Mouse (Mus musculus): ENCODE results near the gene Tbkbp1. TPM values are rescaled to one million over a fixed set of nuclear protein-coding genes. Genes with fewer than 3 reads are reported as not detected.

The Tbkbp1 gene
- 0.22 TPM for polyA plus RNA-seq (2012; fragmentation: generic; extraction: Trizol)

GRCm38 (mm10) chr11:97151343-97151801, at the start of gene Tbkbp1:
TSS of gene Tbkbp1 (minus strand) at chr11:97151495.
- H3K36me3 ChIP-seq (ENCODE audit: control insufficient read depth, insufficient read depth), result no peaks in the 10 kb centered on the region
- peak within 1 kb of the TSS; percentile 6 for H3ac ChIP-seq (ENCODE audit: control insufficient read depth, insufficient read length)
- peak within 1 kb of the TSS; percentile 64 for H3K4me2 ChIP-seq (ENCODE audit: low read depth)
- TF ChIP-seq MAX (IDR thresholded peaks at IDR 0.05; ENCODE audit: low read depth) (no peak), E2F4 (IDR thresholded peaks at IDR 0.05; ENCODE audit: insufficient read depth) (no peak), POLR2A (IDR thresholded peaks at IDR 0.05; ENCODE audit: insufficient read length, low read depth) (no peak), REST (IDR thresholded peaks at IDR 0.05; ENCODE audit: insufficient read depth, insufficient read length) (no peak), CEBPB (IDR thresholded peaks at IDR 0.05; ENCODE audit: insufficient read depth, poor library complexity, severe bottlenecking) (no peak), TCF12 (IDR thresholded peaks at IDR 0.05; ENCODE audit: insufficient read depth, poor library complexity, severe bottlenecking) (no peak), MYOD1 (IDR thresholded peaks at IDR 0.05; ENCODE audit: control insufficient read depth in 1 of 3, insufficient read length in 2 of 3, low read depth in 2 of 3) (no peak), SRF (IDR thresholded peaks at IDR 0.05; ENCODE audit: control insufficient read depth, insufficient read length, low read depth) (no peak), TCF3 (IDR thresholded peaks at IDR 0.05; ENCODE audit: insufficient read length, low read depth) (no peak), USF1 (IDR thresholded peaks at IDR 0.05; ENCODE audit: low read depth) (no peak), POLR2AphosphoS2 (IDR thresholded peaks at IDR 0.05; ENCODE audit: insufficient read length, low read depth) (no peak), MYOG (IDR thresholded peaks at IDR 0.05; ENCODE audit: control insufficient read depth in 1 of 3, insufficient read depth in 1 of 3, insufficient read length in 2 of 3, low read depth in 2 of 3) (no peak)
- no peak within 1 kb of the TSS for H3K4me3 ChIP-seq
- H3K79me2 ChIP-seq (ENCODE audit: control insufficient read depth, insufficient read depth), result no peaks in the 10 kb centered on the region
- H3K27me3 ChIP-seq (ENCODE audit: control insufficient read depth, insufficient read depth, insufficient read length), result peaks cover 35% of the 10 kb centered on the region

- Histone ChIP-seq H3K79me2 (ENCODE audit: control insufficient read depth, insufficient read depth) (no peaks in the 10 kb centered on the region), H3K4me3 (no peak overlapping the region), H3K27me3 (ENCODE audit: control insufficient read depth, insufficient read depth, insufficient read length) (no peaks in the 10 kb centered on the region), H3K36me3 (ENCODE audit: control insufficient read depth, insufficient read depth) (no peaks in the 10 kb centered on the region), H3ac (ENCODE audit: control insufficient read depth, insufficient read length) (no peak overlapping the region), H3K4me2 (ENCODE audit: low read depth) (no peak overlapping the region)
- TF ChIP-seq MYOD1 (IDR thresholded peaks at IDR 0.05; ENCODE audit: control insufficient read depth in 1 of 3, insufficient read length in 2 of 3, low read depth in 2 of 3), result no peak
Measured at GRCm38 (mm10) chr11:97199519-97199918, 48.2 kb upstream of the Tbkbp1 start.

GRCm38 (mm10) chr11:97198601-97199000, 47.3 kb upstream of the Tbkbp1 start:
- Histone ChIP-seq H3K27me3 (ENCODE audit: control insufficient read depth, insufficient read depth, insufficient read length) (no peaks in the 10 kb centered on the region), H3K79me2 (ENCODE audit: control insufficient read depth, insufficient read depth) (no peaks in the 10 kb centered on the region)

GRCm38 (mm10) chr11:97197021-97197420, 45.7 kb upstream of the Tbkbp1 start:
- no peaks in the 10 kb centered on the region for H3K79me2 ChIP-seq (ENCODE audit: control insufficient read depth, insufficient read depth)
- H3K36me3 ChIP-seq (ENCODE audit: control insufficient read depth, insufficient read depth), result no peaks in the 10 kb centered on the region
- no peak overlapping the region for H3ac ChIP-seq (ENCODE audit: control insufficient read depth, insufficient read length)
- H3K27me3 ChIP-seq (ENCODE audit: control insufficient read depth, insufficient read depth, insufficient read length), result no peaks in the 10 kb centered on the region
- no peak overlapping the region for H3K4me2 ChIP-seq (ENCODE audit: low read depth)
- no peak overlapping the region for H3K4me3 ChIP-seq
- no peak for TF ChIP-seq POLR2A (IDR thresholded peaks at IDR 0.05; ENCODE audit: insufficient read length, low read depth)
- no peak for TF ChIP-seq MYOD1 (IDR thresholded peaks at IDR 0.05; ENCODE audit: control insufficient read depth in 1 of 3, insufficient read length in 2 of 3, low read depth in 2 of 3)
- no peak for TF ChIP-seq MYOG (IDR thresholded peaks at IDR 0.05; ENCODE audit: control insufficient read depth in 1 of 3, insufficient read depth in 1 of 3, insufficient read length in 2 of 3, low read depth in 2 of 3)
- no peak for TF ChIP-seq MAX (IDR thresholded peaks at IDR 0.05; ENCODE audit: low read depth)
- no peak for TF ChIP-seq CEBPB (IDR thresholded peaks at IDR 0.05; ENCODE audit: insufficient read depth, poor library complexity, severe bottlenecking)
- TF ChIP-seq USF1 (IDR thresholded peaks at IDR 0.05; ENCODE audit: low read depth), result no peak
- TF ChIP-seq REST (IDR thresholded peaks at IDR 0.05; ENCODE audit: insufficient read depth, insufficient read length), result no peak
- no peak for TF ChIP-seq TCF12 (IDR thresholded peaks at IDR 0.05; ENCODE audit: insufficient read depth, poor library complexity, severe bottlenecking)
- no peak for TF ChIP-seq SRF (IDR thresholded peaks at IDR 0.05; ENCODE audit: control insufficient read depth, insufficient read length, low read depth)
- TF ChIP-seq E2F4 (IDR thresholded peaks at IDR 0.05; ENCODE audit: insufficient read depth), result no peak
- no peak for TF ChIP-seq POLR2AphosphoS2 (IDR thresholded peaks at IDR 0.05; ENCODE audit: insufficient read length, low read depth)
- TF ChIP-seq TCF3 (IDR thresholded peaks at IDR 0.05; ENCODE audit: insufficient read length, low read depth), result no peak

More at GRCm38 (mm10) chr11:97198601-97199000, 47.3 kb upstream of the Tbkbp1 start:
- no peak for TF ChIP-seq E2F4 (IDR thresholded peaks at IDR 0.05; ENCODE audit: insufficient read depth)
- no peak for TF ChIP-seq MYOG (IDR thresholded peaks at IDR 0.05; ENCODE audit: control insufficient read depth in 1 of 3, insufficient read depth in 1 of 3, insufficient read length in 2 of 3, low read depth in 2 of 3)
- TF ChIP-seq USF1 (IDR thresholded peaks at IDR 0.05; ENCODE audit: low read depth), result no peak
- TF ChIP-seq MAX (IDR thresholded peaks at IDR 0.05; ENCODE audit: low read depth), result no peak
- TF ChIP-seq SRF (IDR thresholded peaks at IDR 0.05; ENCODE audit: control insufficient read depth, insufficient read length, low read depth), result no peak
- TF ChIP-seq POLR2AphosphoS2 (IDR thresholded peaks at IDR 0.05; ENCODE audit: insufficient read length, low read depth), result no peak
- TF ChIP-seq MYOD1 (IDR thresholded peaks at IDR 0.05; ENCODE audit: control insufficient read depth in 1 of 3, insufficient read length in 2 of 3, low read depth in 2 of 3), result no peak
- Histone ChIP-seq H3K36me3 (ENCODE audit: control insufficient read depth, insufficient read depth) (no peaks in the 10 kb centered on the region), H3K4me2 (ENCODE audit: low read depth) (no peak overlapping the region), H3K4me3 (no peak overlapping the region), H3ac (ENCODE audit: control insufficient read depth, insufficient read length) (no peak overlapping the region)

GRCm38 (mm10) chr11:97196541-97196940, 45.2 kb upstream of the Tbkbp1 start:
- H3K27me3 ChIP-seq (ENCODE audit: control insufficient read depth, insufficient read depth, insufficient read length), result no peaks in the 10 kb centered on the region
- no peak overlapping the region for H3ac ChIP-seq (ENCODE audit: control insufficient read depth, insufficient read length)
- TF ChIP-seq CEBPB (IDR thresholded peaks at IDR 0.05; ENCODE audit: insufficient read depth, poor library complexity, severe bottlenecking), result no peak
- H3K36me3 ChIP-seq (ENCODE audit: control insufficient read depth, insufficient read depth), result no peaks in the 10 kb centered on the region
- H3K4me2 ChIP-seq (ENCODE audit: low read depth), result no peak overlapping the region
- H3K79me2 ChIP-seq (ENCODE audit: control insufficient read depth, insufficient read depth), result no peaks in the 10 kb centered on the region
- H3K4me3 ChIP-seq, result no peak overlapping the region

All from myocyte (in vitro differentiated cells).